Mouse (Mus musculus): ENCODE measurements around the gene Hist1h2be.
"Not testable (repeated sequence)": the region's sequence is repeated elsewhere in the genome, so short reads cannot be mapped to it uniquely, and the experiment has no call there.

The Hist1h2be gene

DNA sequence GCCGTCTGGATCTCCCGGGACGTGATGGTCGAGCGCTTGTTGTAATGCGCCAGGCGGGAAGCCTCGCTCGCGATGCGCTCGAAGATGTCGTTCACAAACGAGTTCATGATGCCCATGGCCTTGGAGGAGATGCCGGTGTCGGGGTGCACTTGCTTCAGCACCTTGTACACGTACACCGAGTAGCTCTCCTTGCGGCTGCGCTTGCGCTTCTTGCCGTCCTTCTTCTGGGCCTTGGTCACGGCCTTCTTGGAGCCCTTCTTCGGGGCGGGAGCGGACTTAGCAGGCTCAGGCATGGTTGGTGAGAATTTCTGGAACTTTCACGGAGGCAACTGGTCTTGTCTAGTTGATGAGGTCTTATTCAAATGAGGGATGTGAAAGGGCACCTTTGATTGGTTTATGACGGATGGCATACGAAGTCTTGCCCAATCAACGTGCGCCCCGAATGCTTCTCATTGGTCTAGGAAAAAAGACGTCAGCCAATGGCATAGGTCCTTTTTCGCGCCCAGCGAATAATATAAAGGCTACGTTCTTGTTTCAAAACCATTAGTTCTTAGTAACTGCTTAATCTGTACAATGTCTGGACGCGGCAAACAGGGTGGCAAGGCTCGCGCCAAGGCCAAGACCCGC, 46.9 kb downstream of the Hist1h2be start, which contains the start of the genes Hist1h2bf and Hist1h2ad:
Hist1h2bf (minus strand) TSS at position 299 of the 627 bp plus-strand sequence.
Hist1h2ad (plus strand) TSS at position 484 of the 627 bp plus-strand sequence.
- DNase-seq (ENCODE audit: inconsistent age in 2 of 2, low spot score in 1 of 2): peak; percentile 84 to 95

DNA sequence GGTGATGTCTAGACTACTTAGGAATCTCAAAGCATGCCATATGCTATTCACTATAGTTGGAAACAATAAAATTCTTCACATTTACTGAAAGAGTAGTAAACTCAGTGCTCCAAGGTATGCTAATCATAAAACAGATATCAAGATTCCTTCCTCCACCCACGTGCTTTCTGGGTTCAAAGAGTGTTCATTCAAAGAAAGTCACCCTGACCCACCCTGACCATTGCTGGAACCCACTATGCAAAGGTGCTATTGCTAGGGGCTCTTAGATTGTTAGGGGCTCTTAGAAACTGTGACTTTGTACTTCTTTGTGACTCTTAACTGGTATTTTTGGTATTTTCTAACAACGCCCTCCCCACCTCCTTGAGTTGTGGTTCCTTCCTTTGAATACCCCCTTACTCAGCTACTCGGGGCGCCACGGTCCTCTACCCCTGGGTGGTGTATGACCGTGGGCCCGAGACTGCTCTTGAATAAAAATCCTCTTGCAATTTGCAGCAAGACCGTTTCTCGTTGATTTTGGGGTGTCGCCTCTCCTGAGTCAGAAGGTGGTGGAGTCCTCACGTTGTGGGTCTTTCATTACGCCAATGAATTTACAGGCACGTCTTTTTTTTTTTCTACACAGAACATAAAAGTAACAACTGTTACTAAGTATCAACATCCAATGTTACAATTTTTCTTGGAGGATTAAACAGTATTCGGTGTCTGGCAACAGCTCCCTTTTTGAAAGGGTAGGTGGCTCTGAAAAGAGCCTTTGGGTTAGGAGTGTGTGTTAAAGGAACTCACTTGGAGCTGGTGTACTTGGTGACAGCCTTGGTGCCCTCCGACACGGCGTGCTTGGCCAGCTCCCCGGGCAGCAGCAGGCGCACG, 47.7 kb downstream of the Hist1h2be start:
- DNase-seq (ENCODE audit: inconsistent age in 2 of 2, low spot score in 1 of 2): peak in 1 of 2 experiments; percentile 52

DNA sequence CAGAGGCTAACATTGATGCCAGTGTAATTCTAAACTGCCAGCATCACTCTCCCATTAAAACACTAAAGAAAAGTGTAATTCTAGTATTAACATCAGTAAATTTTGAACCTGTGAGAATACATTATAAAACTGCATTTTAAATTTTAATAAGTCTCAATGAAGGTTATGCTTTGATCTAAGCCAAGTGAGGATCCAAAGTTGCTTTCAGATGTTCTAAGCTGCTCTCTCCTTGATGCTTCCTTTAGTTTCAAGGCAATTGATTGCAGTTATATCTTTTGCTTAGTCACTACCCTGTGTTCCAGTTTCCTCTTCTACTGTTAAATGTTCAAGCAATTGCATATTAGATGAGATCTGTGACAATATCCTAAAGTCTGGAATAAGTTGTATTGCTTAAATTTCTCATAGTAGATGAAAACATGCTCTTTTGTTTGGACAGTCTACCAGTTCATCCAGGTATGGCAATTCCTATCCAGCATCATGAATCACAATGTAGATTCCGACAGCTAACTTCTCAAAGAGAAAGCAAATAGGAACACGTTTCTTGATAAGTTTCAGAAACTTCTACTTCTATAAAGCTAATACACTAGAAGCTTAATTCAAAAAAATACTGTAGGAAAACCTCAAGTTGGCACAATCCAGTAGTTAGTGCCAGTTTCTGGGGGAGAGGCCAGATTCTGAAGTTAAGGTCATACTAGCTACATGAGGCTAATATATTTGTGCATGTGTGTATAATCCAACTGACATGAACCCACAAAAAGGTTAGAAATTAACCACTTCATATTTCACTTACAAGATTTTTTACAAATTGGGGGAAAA, 48.5 kb downstream of the Hist1h2be start:
- no peak for DNase-seq (ENCODE audit: inconsistent age in 2 of 2, low spot score in 1 of 2)

DNA sequence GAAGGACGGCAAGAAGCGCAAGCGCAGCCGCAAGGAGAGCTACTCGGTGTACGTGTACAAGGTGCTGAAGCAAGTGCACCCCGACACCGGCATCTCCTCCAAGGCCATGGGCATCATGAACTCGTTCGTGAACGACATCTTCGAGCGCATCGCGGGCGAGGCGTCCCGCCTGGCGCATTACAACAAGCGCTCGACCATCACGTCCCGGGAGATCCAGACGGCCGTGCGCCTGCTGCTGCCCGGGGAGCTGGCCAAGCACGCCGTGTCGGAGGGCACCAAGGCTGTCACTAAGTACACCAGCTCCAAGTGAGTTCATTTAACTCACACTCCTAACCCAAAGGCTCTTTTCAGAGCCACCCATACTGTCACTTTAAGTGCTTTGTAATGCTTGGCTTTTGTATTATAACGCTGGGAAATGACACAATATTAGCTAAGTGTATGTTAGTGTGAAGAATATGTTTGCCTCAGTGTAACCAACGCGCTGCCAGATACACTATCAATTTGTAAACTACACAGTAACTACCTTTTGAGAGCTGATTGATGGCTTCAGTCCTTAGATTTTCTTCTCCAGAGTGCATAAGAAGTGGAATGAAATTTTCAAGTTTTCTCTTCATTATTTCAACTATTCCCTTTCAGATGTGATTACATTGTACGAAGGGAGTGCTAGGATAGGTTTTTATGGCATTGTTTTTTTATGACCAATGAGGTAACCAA, 49.3 kb downstream of the Hist1h2be start:
- peak in 1 of 2 experiments; percentile 66 for DNase-seq (ENCODE audit: inconsistent age in 2 of 2, low spot score in 1 of 2)

DNA sequence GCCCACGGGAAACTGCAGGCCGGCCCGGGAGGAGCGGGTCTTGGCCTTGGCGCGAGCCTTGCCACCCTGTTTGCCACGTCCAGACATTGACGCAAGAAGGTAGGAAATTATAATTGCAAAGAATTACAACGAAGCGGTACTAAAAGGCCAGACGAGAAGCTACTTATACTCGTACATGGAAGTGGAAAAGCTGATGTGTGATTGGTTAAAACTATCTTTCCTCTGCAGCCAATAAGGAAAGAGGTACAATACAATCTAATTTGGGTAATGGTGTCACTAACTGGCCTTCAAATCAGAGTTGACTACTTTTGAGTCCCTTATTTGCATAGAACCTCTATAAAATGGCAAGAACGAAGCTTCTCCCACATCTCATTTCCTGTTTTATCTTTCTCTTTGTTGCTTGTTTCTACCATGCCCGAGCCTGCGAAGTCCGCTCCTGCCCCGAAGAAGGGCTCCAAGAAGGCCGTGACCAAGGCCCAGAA, 49.9 kb downstream of the Hist1h2be start, which contains the start of the genes Hist1h2ae and Hist1h2bg:
Hist1h2ae (minus strand) TSS at position 199 of the 482 bp plus-strand sequence.
Hist1h2bg (plus strand) TSS at position 375 of the 482 bp plus-strand sequence.
- DNase-seq (ENCODE audit: inconsistent age in 2 of 2, low spot score in 1 of 2): peak; percentile 80 to 96

DNA sequence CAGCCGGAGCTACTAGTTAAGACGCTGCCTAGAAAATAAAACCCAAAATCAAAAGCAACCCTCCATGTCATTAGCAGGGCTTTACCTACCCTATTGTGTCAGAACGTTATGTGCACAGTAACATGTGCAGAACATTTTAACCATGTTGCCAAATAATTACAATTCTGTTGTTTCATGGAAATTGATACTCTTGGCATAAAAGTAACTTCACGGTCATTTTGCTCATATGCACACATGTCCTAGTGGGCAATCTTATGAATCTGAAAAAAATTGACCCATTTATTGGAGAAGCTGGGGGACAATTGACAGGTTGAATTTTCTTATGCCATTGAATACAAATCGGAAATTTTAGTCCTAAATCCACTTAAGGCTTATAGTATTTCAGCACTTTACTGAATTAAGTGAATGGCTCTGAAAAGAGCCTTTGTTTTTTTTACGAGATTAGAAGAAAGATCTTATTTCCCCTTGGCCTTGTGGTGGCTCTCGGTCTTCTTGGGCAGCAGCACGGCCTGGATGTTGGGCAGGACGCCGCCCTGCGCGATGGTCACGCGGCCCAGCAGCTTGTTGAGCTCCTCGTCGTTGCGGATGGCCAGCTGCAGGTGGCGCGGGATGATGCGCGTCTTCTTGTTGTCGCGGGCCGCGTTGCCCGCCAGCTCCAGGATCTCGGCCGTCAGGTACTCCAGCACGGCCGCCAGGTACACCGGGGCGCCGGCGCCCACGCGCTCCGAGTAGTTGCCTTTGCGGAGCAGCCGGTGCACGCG, 50.5 kb downstream of the Hist1h2be start:
- DNase-seq (ENCODE audit: inconsistent age in 2 of 2, low spot score in 1 of 2): peak in 1 of 2 experiments; percentile 39

DNA sequence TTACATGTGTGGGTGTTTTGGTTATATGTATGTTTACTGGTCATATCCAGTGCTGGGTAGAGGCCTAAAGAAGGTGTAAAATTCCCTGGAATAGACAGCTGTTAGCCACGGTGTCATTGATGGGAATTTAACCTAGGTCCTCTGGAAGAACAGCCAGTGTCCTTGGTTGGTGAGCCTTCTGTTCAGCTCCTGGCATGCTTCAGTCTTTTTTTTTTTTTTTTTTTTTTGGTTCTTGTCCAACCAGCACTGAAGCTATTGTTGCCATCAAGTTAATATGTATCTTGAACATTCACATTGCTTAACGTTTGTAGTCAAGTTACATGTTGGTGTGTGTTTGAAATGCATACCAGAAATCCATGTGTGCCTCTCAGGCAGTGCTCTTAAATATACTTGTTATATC, 56.4 kb downstream of the Hist1h2be start:
- no peak for DNase-seq (ENCODE audit: inconsistent age in 2 of 2, low spot score in 1 of 2)

DNA sequence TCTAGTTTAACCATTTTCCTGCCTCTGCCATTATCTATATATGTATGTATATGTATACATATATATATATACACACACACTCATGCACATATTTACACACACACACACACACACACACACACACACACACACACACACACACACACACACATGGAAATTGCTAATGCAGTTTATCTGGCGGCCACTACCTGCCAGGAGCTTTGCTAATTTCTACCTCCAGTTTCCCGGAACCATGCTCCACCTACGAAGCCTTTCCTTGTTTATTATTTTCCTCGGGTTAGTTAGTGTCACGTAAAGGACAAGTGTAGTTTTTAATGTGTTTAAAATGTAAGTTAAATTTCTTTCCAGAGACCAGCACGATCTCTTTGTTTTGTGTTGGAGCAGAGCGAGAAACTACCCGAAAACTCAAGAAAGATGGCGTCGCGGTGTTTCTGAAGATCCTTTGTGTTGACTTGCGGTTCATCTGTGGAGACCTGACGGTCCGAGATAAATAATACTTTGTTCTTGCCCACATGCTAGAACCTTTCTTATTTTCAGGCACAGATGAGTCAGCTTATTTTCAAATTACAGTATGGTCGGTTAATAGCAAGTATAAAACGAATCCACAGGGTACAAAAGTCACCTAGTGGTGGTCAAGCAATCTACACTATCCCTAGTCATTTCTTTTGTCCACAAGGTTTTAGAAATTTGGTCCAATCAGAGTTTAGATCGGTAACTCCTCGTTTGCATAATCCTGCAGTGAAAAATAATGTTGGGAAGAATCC, 58.0 kb downstream of the Hist1h2be start:
- peak; percentile 49 to 90 for DNase-seq (ENCODE audit: inconsistent age in 2 of 2, low spot score in 1 of 2)

DNA sequence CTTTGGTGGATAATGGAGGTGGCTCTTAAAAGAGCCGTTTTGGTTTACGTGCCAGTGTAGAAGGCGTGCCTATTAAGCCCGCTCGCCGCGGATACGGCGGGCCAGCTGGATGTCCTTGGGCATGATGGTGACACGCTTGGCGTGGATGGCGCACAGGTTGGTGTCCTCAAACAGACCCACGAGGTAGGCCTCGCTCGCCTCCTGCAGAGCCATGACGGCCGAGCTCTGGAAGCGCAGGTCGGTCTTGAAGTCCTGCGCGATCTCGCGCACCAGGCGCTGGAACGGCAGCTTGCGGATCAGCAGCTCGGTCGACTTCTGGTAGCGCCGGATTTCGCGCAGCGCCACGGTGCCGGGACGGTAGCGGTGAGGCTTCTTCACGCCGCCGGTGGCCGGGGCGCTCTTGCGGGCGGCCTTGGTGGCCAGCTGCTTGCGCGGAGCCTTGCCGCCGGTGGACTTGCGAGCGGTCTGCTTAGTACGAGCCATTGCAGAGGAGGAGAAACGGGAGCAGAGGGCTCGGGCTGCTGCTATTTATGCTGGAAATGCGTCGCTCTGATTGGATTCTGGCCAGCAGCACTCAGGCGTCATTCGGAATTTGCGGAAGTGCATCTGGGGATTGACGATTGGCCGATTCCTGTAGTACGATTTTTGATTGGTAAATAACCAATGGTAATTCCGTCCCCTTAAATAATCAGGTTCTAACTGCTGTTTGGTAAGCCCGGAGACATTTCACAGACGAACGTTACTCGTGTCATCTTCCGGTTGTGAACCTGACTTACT, 58.9 kb downstream of the Hist1h2be start, which contains the start of gene Hist1h3e:
Hist1h3e (minus strand) TSS at position 487 of the 777 bp plus-strand sequence.
- peak; percentile 95 to 98 for DNase-seq (ENCODE audit: inconsistent age in 2 of 2, low spot score in 1 of 2)

DNA sequence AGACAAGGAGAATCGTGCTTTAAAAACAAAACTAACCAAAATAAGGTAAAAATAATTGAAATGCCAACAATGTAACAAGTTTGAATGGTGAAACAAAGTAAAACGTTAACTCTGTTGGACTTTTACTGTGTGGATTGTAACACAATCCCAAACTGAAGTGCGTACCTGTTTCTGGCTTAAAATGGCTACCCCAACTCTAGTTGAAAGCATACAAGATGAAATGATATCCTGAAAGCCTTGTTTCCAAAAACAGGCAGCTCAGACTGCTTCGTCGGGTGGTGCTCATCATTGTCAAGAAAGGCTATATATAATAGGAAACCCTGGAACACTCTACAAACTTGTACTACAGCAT, 59.4 kb downstream of the Hist1h2be start:
- DNase-seq (ENCODE audit: inconsistent age in 2 of 2, low spot score in 1 of 2): not testable (repeated sequence)

DNA sequence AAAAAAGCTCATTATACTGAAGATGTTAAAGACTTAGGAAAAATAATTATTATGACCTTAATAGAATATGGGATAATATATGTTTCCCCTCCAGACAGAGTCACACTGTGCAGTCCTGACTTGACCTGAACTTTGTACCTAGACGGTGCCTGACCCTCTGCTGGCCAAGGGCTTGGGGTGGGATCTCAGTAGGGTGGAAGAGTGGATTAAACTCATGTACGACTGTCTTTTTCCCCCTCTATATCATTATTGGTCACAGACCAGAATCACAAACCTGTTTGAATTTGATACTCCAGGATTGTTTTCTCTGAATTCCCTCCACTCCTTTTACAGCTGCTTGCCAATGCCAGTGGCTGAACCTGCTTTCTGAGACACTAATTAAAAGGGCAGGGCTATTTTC, 60.2 kb downstream of the Hist1h2be start:
- not testable (repeated sequence) for DNase-seq (ENCODE audit: inconsistent age in 2 of 2, low spot score in 1 of 2)

DNA sequence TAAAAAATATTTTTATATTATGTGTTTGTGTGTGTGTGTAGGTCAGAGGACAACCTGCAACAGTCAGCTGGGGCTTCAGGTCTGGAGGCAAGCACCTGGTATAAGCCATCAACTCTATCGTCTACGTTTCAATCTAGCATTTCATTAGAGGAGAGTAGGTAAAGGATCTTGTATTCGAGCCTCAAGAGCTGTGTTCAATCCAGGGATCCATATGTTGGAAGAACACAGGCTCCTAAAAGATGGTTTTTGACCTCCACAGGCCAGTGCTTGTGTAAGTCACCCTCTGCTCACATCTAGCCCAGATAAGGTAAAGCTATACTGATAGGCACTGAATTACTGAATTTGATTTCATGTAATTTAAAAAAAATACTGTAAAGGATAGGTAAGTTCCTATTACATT, 64.0 kb downstream of the Hist1h2be start:
- no peak for DNase-seq (ENCODE audit: inconsistent age in 2 of 2, low spot score in 1 of 2)

DNA sequence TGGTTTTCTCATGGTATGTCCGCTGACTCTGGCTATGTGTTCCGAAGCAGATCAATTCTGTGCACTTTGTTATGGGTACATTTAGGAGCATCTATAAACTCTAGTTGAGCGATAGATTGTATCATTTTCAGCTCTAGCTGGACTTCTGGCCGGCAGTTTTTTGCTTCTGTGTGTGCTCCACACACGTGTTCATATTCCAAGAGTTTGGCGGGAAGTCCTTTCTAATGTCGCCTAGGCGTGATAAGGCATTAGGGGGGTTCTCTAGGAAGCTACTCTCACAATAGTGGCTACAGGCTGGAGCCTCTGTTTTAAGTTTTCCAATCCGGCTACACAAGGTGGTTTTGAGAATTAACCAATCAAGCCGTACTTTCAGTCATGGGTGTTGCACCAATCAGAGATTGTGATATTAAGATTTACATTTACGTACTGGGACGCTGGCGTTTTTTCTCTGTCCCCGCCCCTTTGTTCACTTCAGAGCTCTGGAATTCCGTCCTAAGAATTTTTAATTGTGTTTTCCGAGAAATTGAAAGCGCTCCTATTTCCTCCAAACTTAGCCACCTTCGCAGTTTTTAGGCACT, 65.0 kb downstream of the Hist1h2be start:
- DNase-seq (ENCODE audit: inconsistent age in 2 of 2, low spot score in 1 of 2): peak; percentile 66 to 94

DNA sequence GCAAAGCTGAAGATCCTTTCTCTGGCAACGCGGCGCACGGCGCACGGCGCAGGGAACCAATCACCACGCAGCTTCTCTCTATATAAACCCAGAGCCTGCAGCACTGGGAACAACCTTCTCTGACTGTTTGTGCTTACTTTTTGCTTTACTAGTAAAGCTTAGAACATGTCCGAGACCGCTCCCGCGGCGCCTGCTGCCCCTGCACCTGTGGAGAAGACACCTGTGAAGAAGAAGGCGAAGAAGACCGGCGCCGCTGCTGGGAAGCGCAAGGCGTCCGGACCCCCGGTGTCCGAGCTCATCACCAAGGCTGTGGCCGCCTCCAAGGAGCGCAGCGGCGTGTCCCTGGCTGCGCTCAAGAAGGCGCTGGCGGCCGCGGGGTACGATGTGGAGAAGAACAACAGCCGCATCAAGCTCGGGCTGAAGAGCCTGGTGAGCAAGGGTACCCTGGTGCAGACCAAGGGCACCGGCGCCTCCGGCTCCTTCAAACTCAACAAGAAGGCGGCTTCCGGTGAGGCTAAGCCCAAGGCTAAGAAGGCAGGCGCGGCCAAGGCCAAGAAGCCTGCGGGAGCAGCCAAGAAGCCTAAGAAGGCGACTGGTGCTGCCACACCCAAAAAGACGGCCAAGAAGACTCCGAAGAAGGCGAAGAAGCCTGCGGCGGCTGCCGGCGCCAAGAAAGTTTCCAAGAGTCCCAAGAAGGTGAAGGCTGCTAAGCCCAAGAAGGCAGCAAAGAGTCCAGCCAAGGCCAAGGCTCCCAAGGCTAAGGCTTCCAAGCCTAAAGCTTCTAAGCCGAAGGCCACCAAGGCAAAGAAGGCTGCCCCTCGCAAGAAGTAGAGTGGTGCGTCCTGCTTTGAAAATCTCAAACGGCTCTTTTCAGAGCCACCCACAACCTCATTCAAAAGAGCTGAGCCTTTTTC, 65.7 kb downstream of the Hist1h2be start:
- DNase-seq (ENCODE audit: inconsistent age in 2 of 2, low spot score in 1 of 2): peak; percentile 76 to 93

DNA sequence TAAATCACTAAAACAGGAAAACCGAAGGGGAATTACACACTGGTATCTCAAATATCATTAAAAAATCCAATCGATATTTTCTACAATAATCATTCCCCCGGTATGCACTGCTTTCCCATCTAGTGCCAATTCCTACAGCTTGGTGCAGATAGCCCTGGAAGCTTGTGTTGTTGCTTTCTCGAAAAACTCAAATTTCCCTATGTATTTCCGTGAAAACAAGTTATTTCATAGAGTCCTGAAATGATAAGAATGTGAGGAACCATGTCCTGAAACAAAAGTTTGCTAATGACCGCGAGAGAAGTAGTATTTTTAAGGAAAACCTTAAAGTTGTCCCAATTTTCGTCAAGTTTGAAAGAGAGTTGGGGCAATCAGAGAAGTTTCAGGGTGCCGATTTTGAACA, 66.5 kb downstream of the Hist1h2be start:
- DNase-seq (ENCODE audit: inconsistent age in 2 of 2, low spot score in 1 of 2): no peak

DNA sequence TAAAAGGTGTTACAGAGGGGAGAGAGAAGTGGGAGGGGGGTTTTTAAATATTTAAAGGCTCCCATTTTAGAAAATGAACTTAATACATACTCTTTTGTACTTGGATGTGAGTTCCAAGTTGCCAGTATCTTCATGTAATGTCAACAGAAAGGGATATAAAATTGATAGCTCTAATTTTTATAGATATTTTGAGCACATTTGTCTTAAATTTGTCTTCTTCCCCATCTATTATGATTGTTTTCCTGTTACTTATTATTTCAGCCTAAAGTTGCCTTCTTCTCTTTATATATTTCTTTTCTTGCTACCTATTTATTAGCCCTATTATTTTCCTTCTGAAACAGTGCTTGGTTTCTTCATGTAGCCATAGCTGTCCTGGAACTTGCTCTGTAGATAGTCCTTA, 68.0 kb downstream of the Hist1h2be start, which contains the start of gene Hist1h1d:
Hist1h1d (plus strand) TSS at position 301 of the 400 bp plus-strand sequence.
- DNase-seq (ENCODE audit: inconsistent age in 2 of 2, low spot score in 1 of 2): no peak

Measured in adrenal gland, adult (tissue).